ENCODE assay signal across 8 mouse cellular contexts in genomic region chr5:137574470-137574901, GRCm38 (mm10). TPM values are rescaled to one million over a fixed set of nuclear protein-coding genes. Genes with fewer than 3 reads are reported as not detected.
DNase-seq lines count a peak whose midpoint lies in the region; ATAC-seq lines count a peak whose summit lies in the region.

No protein-coding gene starts in this region.

- no peaks in the 10 kb centered on the region for H3K9me3 ChIP-seq in intestine, embryonic 15.5 days
- H3K9me3 ChIP-seq in limb, embryonic 11.5 days (ENCODE audit: control insufficient read depth, low read length) = no peaks in the 10 kb centered on the region
- no peaks in the 10 kb centered on the region for H3K9me3 ChIP-seq in midbrain, embryonic 12.5 days

- H3K4me1 ChIP-seq in intestine, embryonic 15.5 days (replicated peaks) = 0 out of 2 replicates have a peak, but pooled peaks cover 9% of the 10 kb centered on the region
- no peaks in the 10 kb centered on the region for H3K4me1 ChIP-seq in limb, embryonic 11.5 days (ENCODE audit: control insufficient read depth, insufficient read depth, low read length)
- no peaks in the 10 kb centered on the region; the same call in 1 of the 2 replicates for H3K4me1 ChIP-seq in midbrain, embryonic 12.5 days

- peak overlapping the region; percentile 65 for H3K4me2 ChIP-seq in intestine, embryonic 15.5 days (replicated peaks)
- H3K4me2 ChIP-seq in limb, embryonic 11.5 days (ENCODE audit: low read depth, severe bottlenecking) = peak overlapping the region; percentile 29; the same call in 1 of the 2 replicates
- H3K4me2 ChIP-seq in midbrain, embryonic 12.5 days (replicated peaks) = peak overlapping the region; percentile 52

- peaks cover 6% of the 10 kb centered on the region; the same call in 1 of the 2 replicates for H3K27me3 ChIP-seq in intestine, embryonic 15.5 days (replicated peaks)
- H3K27me3 ChIP-seq in limb, embryonic 11.5 days (ENCODE audit: control insufficient read depth, insufficient read depth, low read length) = peaks cover 7% of the 10 kb centered on the region; the same call in 1 of the 2 replicates
- H3K27me3 ChIP-seq in midbrain, embryonic 12.5 days = peaks cover 20% of the 10 kb centered on the region; the same call in 1 of the 2 replicates

- WGBS in intestine, embryonic 15.5 days = 8% methylated on average over 27 of the region's 27 CpGs
- WGBS in limb, embryonic 11.5 days = 9% methylated on average over 27 of the region's 27 CpGs
- 9% methylated on average over 27 of the region's 27 CpGs for WGBS in midbrain, embryonic 12.5 days

- peak overlapping the region; percentile 27 for H3K4me3 ChIP-seq in intestine, embryonic 15.5 days (replicated peaks)
- no peak overlapping the region; the same call in 1 of the 2 replicates for H3K4me3 ChIP-seq in limb, embryonic 11.5 days (ENCODE audit: low read depth, low read length)
- peak overlapping the region; percentile 30 for H3K4me3 ChIP-seq in midbrain, embryonic 12.5 days

- peak overlapping the region; percentile 26 for H3K9ac ChIP-seq in intestine, embryonic 15.5 days
- no peak overlapping the region for H3K9ac ChIP-seq in limb, embryonic 11.5 days (ENCODE audit: low read length)
- H3K9ac ChIP-seq in midbrain, embryonic 12.5 days (replicated peaks) = peak overlapping the region; percentile 5; the same call in 1 of the 2 replicates

- no peaks in the 10 kb centered on the region for H3K36me3 ChIP-seq in intestine, embryonic 15.5 days
- H3K36me3 ChIP-seq in limb, embryonic 11.5 days (ENCODE audit: control insufficient read depth, insufficient read depth, low read length) = no peaks in the 10 kb centered on the region
- H3K36me3 ChIP-seq in midbrain, embryonic 12.5 days = no peaks in the 10 kb centered on the region

- H3K27ac ChIP-seq in intestine, embryonic 15.5 days = no peak overlapping the region
- no peak overlapping the region for H3K27ac ChIP-seq in limb, embryonic 11.5 days (replicated peaks; ENCODE audit: low read depth, low read length)
- H3K27ac ChIP-seq in midbrain, embryonic 12.5 days (replicated peaks) = no peak overlapping the region

- DNase-seq in adrenal gland, adult 18-20 months (ENCODE audit: low spot score in 2 of 2) = peak; percentile 31 to 44
- peak; percentile 75 for DNase-seq in cerebellum, adult 8-10 months
- peak; percentile 39 to 57 for DNase-seq in frontal cortex, postnatal 36 days (ENCODE audit: low spot score in 2 of 2)
- peak; percentile 31 for DNase-seq in limb, embryonic 11.5 days (ENCODE audit: low spot score)
- peak; percentile 68 for DNase-seq in testis, postnatal 10 days (ENCODE audit: low spot score)
- no peak for DNase-seq in spleen, postnatal 14 days (ENCODE audit: low spot score in 2 of 2)

- peak; percentile 31; the same call in 1 of the 2 replicates for ATAC-seq in intestine, embryonic 15.5 days
- no peak for ATAC-seq in limb, embryonic 11.5 days (ENCODE audit: insufficient number of reproducible peaks, low FRiP score, low TSS enrichment, low read depth)
- peak; percentile 41; the same call in 1 of the 2 replicates for ATAC-seq in midbrain, embryonic 12.5 days (ENCODE audit: low FRiP score, low read depth)

RNA-seq across cellular contexts. Expression of gene Tfr2, which starts 4.8 kb away (rescaled TPM):
- 1 to 10 TPM; 1.8 to 2.7 TPM for total RNA-seq in adrenal gland, adult 18-20 months (2021)
- 0.97 and 1.1 TPM in 2 replicates for polyA plus RNA-seq in intestine, embryonic 15.5 days (2015; fragmentation: Nextera tagmentation; extraction: Ambion mirVana)
- 0.67 and 0.84 TPM in 2 replicates for polyA plus RNA-seq in limb, embryonic 11.5 days (2014; fragmentation: Nextera tagmentation; extraction: Ambion mirVana)
- 1.6 and 2.4 TPM in 2 replicates for polyA plus RNA-seq in midbrain, embryonic 12.5 days (2016; fragmentation: Nextera tagmentation; extraction: Ambion mirVana)

RNA-seq across cellular contexts. Expression of gene Actl6b, which starts 21.2 kb away (rescaled TPM):
- 1 to 10 TPM; 2.5 to 4.9 TPM for total RNA-seq in adrenal gland, adult 18-20 months (2021)
- 4.5 and 6.0 TPM in 2 replicates for polyA plus RNA-seq in intestine, embryonic 15.5 days (2015; fragmentation: Nextera tagmentation; extraction: Ambion mirVana)
- not detected in 2 replicates for polyA plus RNA-seq in limb, embryonic 11.5 days (2014; fragmentation: Nextera tagmentation; extraction: Ambion mirVana)
- 89.4 and 93.1 TPM in 2 replicates for polyA plus RNA-seq in midbrain, embryonic 12.5 days (2016; fragmentation: Nextera tagmentation; extraction: Ambion mirVana)

RNA-seq across cellular contexts. Expression of gene Mospd3, which starts 26.4 kb away (rescaled TPM):
- total RNA-seq in adrenal gland, adult 18-20 months (2021) = 10 to 100 TPM; 41.3 to 43.6 TPM
- polyA plus RNA-seq in intestine, embryonic 15.5 days (2015; fragmentation: Nextera tagmentation; extraction: Ambion mirVana) = 24.6 and 29.6 TPM in 2 replicates
- polyA plus RNA-seq in limb, embryonic 11.5 days (2014; fragmentation: Nextera tagmentation; extraction: Ambion mirVana) = 20.4 and 21.4 TPM in 2 replicates
- polyA plus RNA-seq in midbrain, embryonic 12.5 days (2016; fragmentation: Nextera tagmentation; extraction: Ambion mirVana) = 31.9 and 33.5 TPM in 2 replicates

RNA-seq across cellular contexts. Expression of gene Pcolce, which starts 39.1 kb away (rescaled TPM):
- total RNA-seq in adrenal gland, adult 18-20 months (2021) = 100 to 1,000 TPM; 667 to 880 TPM
- 103 and 109 TPM in 2 replicates for polyA plus RNA-seq in intestine, embryonic 15.5 days (2015; fragmentation: Nextera tagmentation; extraction: Ambion mirVana)
- 150 TPM in 2 replicates for polyA plus RNA-seq in limb, embryonic 11.5 days (2014; fragmentation: Nextera tagmentation; extraction: Ambion mirVana)
- 49.0 and 68.9 TPM in 2 replicates for polyA plus RNA-seq in midbrain, embryonic 12.5 days (2016; fragmentation: Nextera tagmentation; extraction: Ambion mirVana)

RNA-seq across cellular contexts. Expression of gene Gnb2, which starts 41.2 kb away (rescaled TPM):
- total RNA-seq in adrenal gland, adult 18-20 months (2021) = 100 to 1,000 TPM; 517 to 525 TPM
- 341 and 386 TPM in 2 replicates for polyA plus RNA-seq in intestine, embryonic 15.5 days (2015; fragmentation: Nextera tagmentation; extraction: Ambion mirVana)
- polyA plus RNA-seq in limb, embryonic 11.5 days (2014; fragmentation: Nextera tagmentation; extraction: Ambion mirVana) = 352 and 360 TPM in 2 replicates
- 464 and 467 TPM in 2 replicates for polyA plus RNA-seq in midbrain, embryonic 12.5 days (2016; fragmentation: Nextera tagmentation; extraction: Ambion mirVana)

Comparison
In these comparisons a context has a peak if more than half of its experiments do, and no peak if none do; other contexts are left out.
1. DNase-seq: peak in adrenal gland, adult 18-20 months (2 of 2), cerebellum, adult 8-10 months (single experiment), frontal cortex, postnatal 36 days (2 of 2), limb, embryonic 11.5 days (single experiment) and testis, postnatal 10 days (single experiment); none in spleen, postnatal 14 days (0 of 2).
2. RNA of gene Actl6b, which starts 21.2 kb away (polyA plus RNA-seq): 89.4 to 93.1 TPM in midbrain, embryonic 12.5 days; 4.5 to 6.0 TPM in intestine, embryonic 15.5 days and not detected in limb, embryonic 11.5 days; every median in the first group is over 10 times any median in the second.
3. Peak in every context shown above with its lines, with median percentiles within 50 percentile points of each other: H3K4me2 ChIP-seq.